Comparison of ENCODE assay signal across 8 mouse cellular contexts in the genomic region with DNA sequence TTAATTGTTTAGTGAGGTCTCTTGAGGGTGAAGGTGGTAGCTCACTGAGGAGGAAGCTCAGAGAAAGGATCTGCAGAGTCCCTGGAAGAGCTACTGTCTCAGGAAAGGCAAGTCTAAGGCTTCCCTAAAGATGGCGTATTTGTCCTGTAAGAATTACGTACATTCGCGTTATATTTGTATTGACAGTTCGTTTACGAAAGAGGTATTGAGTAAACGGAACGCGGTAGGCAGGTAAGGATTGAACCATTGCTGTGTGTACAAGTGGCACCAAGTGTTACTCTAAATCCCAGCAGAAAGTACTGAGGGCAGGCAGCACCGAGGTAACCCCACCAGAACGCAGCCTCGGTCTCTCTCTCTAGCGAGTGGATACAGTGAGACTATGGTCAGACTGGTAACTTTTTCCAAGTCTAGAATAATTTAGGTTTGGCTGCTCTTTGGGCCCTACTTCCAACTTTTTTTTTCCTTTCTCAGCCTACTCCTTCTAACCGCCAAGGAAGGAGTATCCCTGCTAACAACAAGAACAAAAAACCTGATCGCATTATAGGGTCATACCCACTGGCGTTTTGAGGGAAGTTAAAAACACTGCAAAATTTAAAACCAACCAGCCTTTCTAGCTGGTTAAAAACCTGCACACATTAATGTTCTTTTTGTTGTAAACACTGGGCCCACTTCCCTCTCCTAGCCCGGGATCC. TPM values are rescaled to one million over a fixed set of nuclear protein-coding genes. Genes with fewer than 3 reads are reported as not detected.
DNase-seq lines count a peak whose midpoint lies in the region; ATAC-seq and TF ChIP-seq lines count a peak whose summit lies in the region.

Rdx (plus strand) TSS at position 45 of the 692 bp plus-strand sequence.

- WGBS in embryonic facial prominence, embryonic 12.5 days: 2% methylated on average over 17 of the region's 17 CpGs
- 9% methylated on average over 17 of the region's 17 CpGs for WGBS in heart, adult 2 months
- WGBS in kidney, adult 2 months: 4% methylated on average over 17 of the region's 17 CpGs
- 3% methylated on average over 17 of the region's 17 CpGs for WGBS in liver, embryonic 14.5 days (ENCODE audit: insufficient replicate concordance)
- WGBS in olfactory bulb, adult 2 months: 9% methylated on average over 17 of the region's 17 CpGs

- H3K27me3 ChIP-seq in C2C12 (ENCODE audit: control insufficient read depth, insufficient read depth, insufficient read length): no peaks in the 10 kb centered on the region
- no peaks in the 10 kb centered on the region for H3K27me3 ChIP-seq in embryonic facial prominence, embryonic 12.5 days
- H3K27me3 ChIP-seq in heart, adult 2 months (ENCODE audit: control insufficient read depth, insufficient read depth, low read length): no peaks in the 10 kb centered on the region
- no peaks in the 10 kb centered on the region for H3K27me3 ChIP-seq in kidney, adult 2 months (replicated peaks; ENCODE audit: control insufficient read depth, insufficient read depth, low read length)
- no peaks in the 10 kb centered on the region for H3K27me3 ChIP-seq in liver, embryonic 14.5 days (ENCODE audit: control insufficient read depth, insufficient read depth, low read length)

- H3K4me2 ChIP-seq in embryonic facial prominence, embryonic 12.5 days (replicated peaks): peak within 1 kb of the TSS; percentile 69
- peak within 1 kb of the TSS; percentile 79 for H3K4me2 ChIP-seq in liver, embryonic 14.5 days (ENCODE audit: low read depth)

- peak within 1 kb of the TSS; percentile 99 for H3K27ac ChIP-seq in embryonic facial prominence, embryonic 12.5 days
- peak within 1 kb of the TSS; percentile 99 for H3K27ac ChIP-seq in heart, adult 2 months
- H3K27ac ChIP-seq in kidney, adult 2 months (ENCODE audit: insufficient read depth, low read depth, low read length): peak within 1 kb of the TSS; percentile 100
- H3K27ac ChIP-seq in liver, embryonic 14.5 days: peak within 1 kb of the TSS; percentile 18
- peak within 1 kb of the TSS; percentile 66 for H3K27ac ChIP-seq in olfactory bulb, adult 2 months (ENCODE audit: insufficient read depth, low read depth, low read length)

- no peak for TF ChIP-seq CTCF in C2C12 (IDR thresholded peaks at IDR 0.05; ENCODE audit: control insufficient read depth, insufficient read depth, insufficient read length)
- no peak for TF ChIP-seq CTCF in heart, adult 2 months (IDR thresholded peaks at IDR 0.05)
- TF ChIP-seq CTCF in kidney, adult 2 months (conservative IDR thresholded peaks at IDR 0.05; ENCODE audit: insufficient read depth, insufficient read length, low read depth, low read length): no peak
- no peak for TF ChIP-seq CTCF in liver, embryonic 14.5 days (IDR thresholded peaks at IDR 0.05; ENCODE audit: low read depth)
- no peak for TF ChIP-seq CTCF in olfactory bulb, adult 2 months (IDR thresholded peaks at IDR 0.05; ENCODE audit: insufficient read depth, low read depth, low read length)

- H3K79me3 ChIP-seq in C2C12 (ENCODE audit: low read depth): peaks cover 35% of the 10 kb centered on the region

- H3K4me1 ChIP-seq in embryonic facial prominence, embryonic 12.5 days: peaks cover 21% of the 10 kb centered on the region
- peaks cover 8% of the 10 kb centered on the region for H3K4me1 ChIP-seq in heart, adult 2 months (ENCODE audit: control insufficient read depth, insufficient read depth, low read length)
- H3K4me1 ChIP-seq in kidney, adult 2 months (ENCODE audit: control insufficient read depth, insufficient read depth, low read length): peaks cover 20% of the 10 kb centered on the region
- H3K4me1 ChIP-seq in liver, embryonic 14.5 days (replicated peaks; ENCODE audit: control insufficient read depth in 2 of 2, insufficient read depth in 2 of 2, low read length in 1 of 2): peaks cover 13 to 19% of the 10 kb centered on the region in 2 experiments
- 0 out of 2 replicates have a peak, but pooled peaks cover 2% of the 10 kb centered on the region for H3K4me1 ChIP-seq in olfactory bulb, adult 2 months (ENCODE audit: control insufficient read depth, insufficient read depth, low read length)

- TF ChIP-seq POLR2A in heart, adult 2 months (IDR thresholded peaks at IDR 0.05; ENCODE audit: insufficient read depth, low read depth, low read length): peak; percentile 52; the same call in 1 of the 2 replicates
- TF ChIP-seq POLR2A in kidney, adult 2 months (IDR thresholded peaks at IDR 0.05; ENCODE audit: low read depth, low read length): no peak
- TF ChIP-seq POLR2A in olfactory bulb, adult 2 months (IDR thresholded peaks at IDR 0.05; ENCODE audit: insufficient read depth, low read depth, low read length): no peak

- no peaks in the 10 kb centered on the region for H3K36me3 ChIP-seq in C2C12 (ENCODE audit: control insufficient read depth, insufficient read depth)
- no peaks in the 10 kb centered on the region for H3K36me3 ChIP-seq in embryonic facial prominence, embryonic 12.5 days
- H3K36me3 ChIP-seq in heart, adult 2 months (ENCODE audit: control insufficient read depth, insufficient read depth, low read length): peaks cover 19% of the 10 kb centered on the region
- H3K36me3 ChIP-seq in kidney, adult 2 months (ENCODE audit: control insufficient read depth, insufficient read depth, low read length): no peaks in the 10 kb centered on the region
- no peaks in the 10 kb centered on the region for H3K36me3 ChIP-seq in liver, embryonic 14.5 days (replicated peaks; ENCODE audit: control insufficient read depth, insufficient read depth, low read depth)

- H3K79me2 ChIP-seq in C2C12 (ENCODE audit: control insufficient read depth, insufficient read depth): peaks cover 41% of the 10 kb centered on the region
- peaks cover 7% of the 10 kb centered on the region; the same call in 1 of the 2 replicates for H3K79me2 ChIP-seq in heart, adult 2 months (replicated peaks; ENCODE audit: control insufficient read depth, insufficient read depth, low read length)

- no peaks in the 10 kb centered on the region for H3K9me3 ChIP-seq in embryonic facial prominence, embryonic 12.5 days
- no peaks in the 10 kb centered on the region for H3K9me3 ChIP-seq in liver, embryonic 14.5 days (ENCODE audit: control insufficient read depth, low read length)

- intact Hi-C loops in heart, adult 2 months (cut with DNase I): loop anchor here (5.0 kb wide), 3 partner anchors 35 to 120 kb away; partner anchors contain the start of gene Zc3h12c

- peak; percentile 14 for DNase-seq in MEL-GATA-1-ER (ENCODE audit: extremely low read depth, low read depth)
- DNase-seq in heart, adult 2 months: peak; percentile 32 to 46
- peak; percentile 55 for DNase-seq in kidney, adult 2 months
- DNase-seq in liver, embryonic 14.5 days (ENCODE audit: low read depth in 3 of 3, low spot score in 3 of 3): peak in 1 of 3 experiments; percentile 30
- DNase-seq in urinary bladder, postnatal 4 days (ENCODE audit: low spot score in 2 of 2): no peak

- no peak for TF ChIP-seq EP300 in heart, adult 2 months (IDR thresholded peaks at IDR 0.05; ENCODE audit: insufficient read depth, low read depth, low read length)
- TF ChIP-seq EP300 in liver, embryonic 14.5 days (IDR thresholded peaks at IDR 0.05; ENCODE audit: low read depth): no peak

- peak within 1 kb of the TSS; percentile 94 for H3ac ChIP-seq in C2C12 (ENCODE audit: control insufficient read depth, insufficient read length, low read depth)

- peak within 1 kb of the TSS; percentile 99 for H3K9ac ChIP-seq in embryonic facial prominence, embryonic 12.5 days
- H3K9ac ChIP-seq in heart, adult 2 months (ENCODE audit: low read depth, low read length): peak within 1 kb of the TSS; percentile 100
- peak within 1 kb of the TSS; percentile 81 for H3K9ac ChIP-seq in liver, embryonic 14.5 days (replicated peaks)

- ATAC-seq in embryonic facial prominence, embryonic 12.5 days (ENCODE audit: insufficient number of reproducible peaks, insufficient read depth, low FRiP score, low TSS enrichment): no peak
- no peak for ATAC-seq in liver, embryonic 14.5 days (ENCODE audit: insufficient read depth)

- H3K4me3 ChIP-seq in C2C12 (ENCODE audit: insufficient read depth, poor library complexity, severe bottlenecking): peak within 1 kb of the TSS; percentile 64
- H3K4me3 ChIP-seq in embryonic facial prominence, embryonic 12.5 days: peak within 1 kb of the TSS; percentile 95
- H3K4me3 ChIP-seq in heart, adult 2 months: peak within 1 kb of the TSS; percentile 81
- H3K4me3 ChIP-seq in kidney, adult 2 months (ENCODE audit: insufficient read depth, low read depth, low read length): peak within 1 kb of the TSS; percentile 94
- H3K4me3 ChIP-seq in liver, embryonic 14.5 days (ENCODE audit: insufficient read depth in 1 of 2, low read depth in 2 of 2, low read length in 2 of 2): peak within 1 kb of the TSS; percentile 72 to 91
- H3K4me3 ChIP-seq in olfactory bulb, adult 2 months (ENCODE audit: insufficient read depth, low read depth, low read length): peak within 1 kb of the TSS; percentile 65

TF ChIP-seq in C2C12, 6 proteins besides CTCF, POLR2A, EP300 and RAD21:
- TF ChIP-seq MAX (IDR thresholded peaks at IDR 0.05) (no peak), MYOG (IDR thresholded peaks at IDR 0.05; ENCODE audit: control insufficient read depth, extremely low read depth, insufficient read length) (no peak)

RNA-seq across cellular contexts. Expression of gene Rdx, which starts in this region (rescaled TPM):
- 28.5 TPM for polyA plus RNA-seq in C2C12 (2012; fragmentation: generic; extraction: Trizol)
- 141 and 147 TPM in 2 replicates for polyA plus RNA-seq in embryonic facial prominence, embryonic 12.5 days (2016; fragmentation: Nextera tagmentation; extraction: Ambion mirVana)
- total RNA-seq in heart, adult 2 months (2021): 10 to 100 TPM; 81.8 to 97.0 TPM
- 20.8 and 45.8 TPM in 2 replicates for polyA plus RNA-seq in heart, adult 2 months (2012; rRNA removed)
- polyA plus RNA-seq in kidney, adult 2 months (2012; rRNA removed): 25.5 and 39.2 TPM in 2 replicates
- 18.2 and 28.0 TPM in 2 replicates for polyA plus RNA-seq in liver, embryonic 14.5 days (2012; rRNA removed)
- polyA plus RNA-seq in liver, embryonic 14.5 days (2014; fragmentation: Nextera tagmentation; extraction: Ambion mirVana): 69.6 and 72.5 TPM in 2 replicates
- polyA plus RNA-seq in olfactory bulb, adult 2 months (2012; ENCODE audit: insufficient read depth, insufficient read length, low replicate concordance, missing spikeins): 148 TPM in 1 of 2 replicates, not detected in the other

Comparison
In these comparisons a context has a peak if more than half of its experiments do, and no peak if none do; other contexts are left out.
1. DNase-seq: peak in MEL-GATA-1-ER (single experiment), heart, adult 2 months (2 of 2) and kidney, adult 2 months (single experiment); none in urinary bladder, postnatal 4 days (0 of 2).
2. H3K27ac ChIP-seq: peak in every context shown above with its lines; median percentile 100 in kidney, adult 2 months; 99 in embryonic facial prominence, embryonic 12.5 days; 99 in heart, adult 2 months; 66 in olfactory bulb, adult 2 months; 18 in liver, embryonic 14.5 days.
3. Peak in every context shown above with its lines, with median percentiles within 50 percentile points of each other: H3K4me3 ChIP-seq and H3K9ac ChIP-seq.